Mouse (Mus musculus) liver, embryonic 14 days (tissue): ENCODE results near the gene Ift74. TPM values are rescaled to one million over a fixed set of nuclear protein-coding genes. Genes with fewer than 3 reads are reported as not detected.

Experiments used
- polyA plus RNA-seq: library from polyadenylated mRNA; depleted of rRNA; stranded (reverse); fragments of >200 nt; gene quantifications from 2 replicates; pipeline ENCODE4 v1.2.3, GENCODE M21; 2012; rRNA removed

Gene Ift74
- polyA plus RNA-seq: 1.9 and 2.3 TPM in 2 replicates

DNA sequence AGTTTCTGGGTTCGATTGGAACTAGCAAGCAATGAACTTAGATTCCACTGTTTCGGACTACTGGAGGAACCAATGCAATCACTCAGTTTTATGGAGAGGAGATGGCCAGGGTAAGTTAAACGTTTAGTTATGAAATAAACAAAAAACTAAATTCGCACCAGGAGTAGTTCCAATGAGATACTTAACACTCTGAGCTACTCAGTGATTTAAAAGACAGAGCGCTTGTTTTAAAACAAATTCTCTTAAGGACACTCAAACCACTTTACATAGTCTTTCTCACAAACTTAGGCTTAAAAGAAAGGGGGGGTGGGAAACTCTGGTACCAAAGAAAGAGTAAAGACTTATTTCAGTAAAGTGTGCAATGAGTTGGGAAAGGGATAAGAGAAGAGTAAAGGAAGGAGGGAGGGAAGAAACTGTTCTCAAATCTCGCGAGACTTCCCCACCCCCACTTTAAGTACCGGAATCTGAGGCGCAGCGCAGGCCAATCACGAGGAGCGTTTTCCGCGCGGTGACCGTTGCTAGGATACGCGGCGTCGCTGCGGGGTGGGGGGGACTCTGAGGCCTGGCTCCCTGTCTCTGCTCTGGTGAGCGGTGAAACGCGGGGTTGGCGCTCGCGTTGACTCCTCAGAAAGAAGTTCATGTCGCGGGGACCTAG lies at the start of gene Ift74:
Gene Ift74, plus strand, starts transcription at position 520 of the 655 bp plus-strand sequence.

DNA sequence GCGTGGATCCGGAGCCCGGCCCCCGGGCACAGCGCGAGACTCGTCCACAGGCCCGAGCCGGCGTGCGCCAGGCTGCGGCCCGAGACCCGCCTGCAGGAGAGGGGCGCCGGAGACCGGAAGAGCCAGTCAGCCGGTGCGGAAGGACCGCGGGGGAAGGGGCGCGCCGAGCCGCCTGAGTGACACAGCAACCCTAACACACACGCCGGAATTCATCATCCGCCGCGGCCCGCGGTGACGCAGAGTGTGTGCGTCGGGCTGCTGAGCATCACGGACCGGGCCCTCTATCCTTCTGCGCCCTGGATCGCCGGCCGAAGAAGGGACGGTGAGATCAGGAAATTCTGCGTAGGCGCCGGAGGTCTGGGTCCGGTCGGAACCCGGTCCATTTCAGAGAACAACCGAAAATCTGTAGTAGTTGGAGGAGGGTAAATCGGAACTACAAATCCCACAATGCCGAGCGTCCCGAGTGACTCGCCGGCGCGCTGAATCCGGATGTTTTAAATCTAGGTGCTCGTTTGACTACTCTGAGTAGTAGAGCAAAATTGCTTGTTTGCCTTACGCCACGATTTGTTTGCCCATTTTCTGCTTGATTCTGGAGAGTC lies 11.2 kb upstream of the Ift74 start, which contains the start of gene Plaa:
Gene Plaa, minus strand, starts transcription at position 214 of the 599 bp plus-strand sequence.

DNA sequence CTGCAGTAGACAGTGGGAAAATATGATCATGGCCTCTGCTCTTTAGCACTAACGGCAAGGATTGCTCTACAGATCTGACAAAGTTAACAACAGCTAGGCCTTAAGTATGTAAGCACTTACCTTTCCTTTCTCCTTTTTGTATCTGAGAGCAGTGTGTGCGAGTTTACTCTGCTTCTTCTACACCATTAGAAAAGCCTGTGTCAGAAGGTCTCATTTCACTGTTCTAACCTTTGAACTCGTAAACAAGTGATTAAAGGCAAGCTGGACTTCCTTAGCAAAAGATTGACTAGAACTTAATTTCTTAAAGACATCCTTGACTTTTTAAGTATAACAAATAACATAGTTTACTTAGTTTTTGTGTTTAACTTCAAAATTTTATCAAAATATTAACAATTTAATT lies 35.6 kb downstream of the Ift74 start, which contains the start of gene Lrrc19:
Gene Lrrc19, minus strand, starts transcription at position 225 of the 400 bp plus-strand sequence.

DNA sequence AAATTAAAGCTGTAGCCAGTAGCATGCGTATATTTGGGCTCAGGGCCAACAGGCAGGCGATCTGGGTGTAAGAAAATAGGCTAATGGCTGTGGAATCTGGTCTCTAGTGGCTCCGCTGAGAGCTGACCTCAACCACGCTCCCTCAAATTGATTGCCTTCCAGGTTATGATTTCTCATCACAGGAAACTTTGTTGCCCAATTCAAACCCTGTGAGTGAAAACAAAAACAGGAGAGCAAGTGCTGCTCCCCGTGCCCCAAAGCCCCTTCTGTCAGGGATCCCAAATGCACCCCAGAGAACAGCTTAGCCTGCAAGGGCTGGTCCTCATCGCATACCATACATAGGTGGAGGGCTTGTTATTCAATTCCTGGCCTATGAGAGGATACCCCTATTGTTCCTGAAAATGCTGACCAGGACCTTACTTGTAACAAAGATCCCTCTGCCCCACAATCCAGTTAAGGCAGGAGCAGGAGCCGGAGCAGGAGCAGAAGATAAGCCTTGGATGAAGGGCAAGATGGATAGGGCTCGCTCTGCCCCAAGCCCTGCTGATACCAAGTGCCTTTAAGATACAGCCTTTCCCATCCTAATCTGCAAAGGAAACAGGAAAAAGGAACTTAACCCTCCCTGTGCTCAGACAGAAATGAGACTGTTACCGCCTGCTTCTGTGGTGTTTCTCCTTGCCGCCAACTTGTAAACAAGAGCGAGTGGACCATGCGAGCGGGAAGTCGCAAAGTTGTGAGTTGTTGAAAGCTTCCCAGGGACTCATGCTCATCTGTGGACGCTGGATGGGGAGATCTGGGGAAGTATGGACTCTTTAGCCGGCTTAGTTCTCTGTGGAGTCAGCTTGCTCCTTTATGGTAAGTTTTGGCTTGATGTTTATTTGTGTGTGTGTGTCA lies 124.8 kb downstream of the Ift74 start, which contains the start of gene Tek:
Gene Tek, plus strand, starts transcription at position 452 of the 894 bp plus-strand sequence.

Other genes starting within 250 kb of the Ift74 start
- not detected in 2 replicates for gene Gm10306, start 57.9 kb upstream of the Ift74 start, polyA plus RNA-seq
- 6.3 and 6.4 TPM in 2 replicates for gene Caap1, start 57.7 kb upstream of the Ift74 start, polyA plus RNA-seq
- gene Plaa, start 11.2 kb upstream of the Ift74 start, polyA plus RNA-seq: 16.7 and 19.4 TPM in 2 replicates
- gene Lrrc19, start 35.7 kb downstream of the Ift74 start, polyA plus RNA-seq: not detected in 2 replicates
- gene Tek, start 124.8 kb downstream of the Ift74 start, polyA plus RNA-seq: 2.6 TPM in 2 replicates